Mouse (Mus musculus) embryonic facial prominence, embryonic 12.5 days (tissue): ENCODE measurements around the gene Abcd4. TPM values are rescaled to one million over a fixed set of nuclear protein-coding genes. Genes with fewer than 3 reads are reported as not detected.

ENCODE experiments used
- ATAC-seq: fragments of 200-750 bp; cut with Nextera tagmentation; 2 replicates; pipeline ENCODE4 v1.8.0; 2017; ENCODE audit not compliant: insufficient number of reproducible peaks, insufficient read depth, low FRiP score, low TSS enrichment
- H3K27ac ChIP-seq: fragments of 300-500 bp; sonication (generic); 2 replicates; pipeline ENCODE4 v1.5.1; 2016; ENCODE audit warnings: mild to moderate bottlenecking
- H3K27me3 ChIP-seq: fragments of 300-500 bp; sonication (generic); 2 replicates; pipeline ENCODE4 v1.6.1; 2016; ENCODE audit warnings: mild to moderate bottlenecking, moderate library complexity
- H3K36me3 ChIP-seq: fragments of 300-500 bp; sonication (generic); 2 replicates; pipeline ENCODE4 v1.6.1; 2016; ENCODE audit warnings: mild to moderate bottlenecking
- H3K4me1 ChIP-seq: fragments of 300-500 bp; sonication (generic); 2 replicates; pipeline ENCODE4 v1.6.1; 2016
- H3K4me2 ChIP-seq: fragments of 300-500 bp; sonication (generic); replicated peaks from 2 replicates; pipeline ENCODE4 v1.6.1; 2016; ENCODE audit warnings: mild to moderate bottlenecking, moderate library complexity
- H3K4me3 ChIP-seq: fragments of 300-500 bp; sonication (generic); 2 replicates; pipeline ENCODE4 v1.5.1; 2016; ENCODE audit warnings: mild to moderate bottlenecking
- H3K9ac ChIP-seq: fragments of 300-500 bp; sonication (generic); 2 replicates; pipeline ENCODE4 v1.6.1; 2016; ENCODE audit warnings: mild to moderate bottlenecking, moderate library complexity
- H3K9me3 ChIP-seq: fragments of 300-500 bp; sonication (generic); 2 replicates; pipeline ENCODE4 v1.6.1; 2016; ENCODE audit warnings: mild to moderate bottlenecking, moderate library complexity
- WGBS: fragments of 180-500 bp; shearing (Covaris S2); methylation state at CpG from one replicate; pipeline ENCODE4 v1.1.7; 2016; 5-methylcytosine and 5-hydroxymethylcytosine counted together
- polyA plus RNA-seq: library from polyadenylated mRNA; unstranded; fragments of >200 nt; fragmentation: Nextera tagmentation; extraction: Ambion mirVana; gene quantifications from 2 replicates; pipeline ENCODE4 v1.2.1, GENCODE M21; 2016

Gene Abcd4
- polyA plus RNA-seq, 1 experiment from 2014 or later: 16.0 TPM

DNA sequence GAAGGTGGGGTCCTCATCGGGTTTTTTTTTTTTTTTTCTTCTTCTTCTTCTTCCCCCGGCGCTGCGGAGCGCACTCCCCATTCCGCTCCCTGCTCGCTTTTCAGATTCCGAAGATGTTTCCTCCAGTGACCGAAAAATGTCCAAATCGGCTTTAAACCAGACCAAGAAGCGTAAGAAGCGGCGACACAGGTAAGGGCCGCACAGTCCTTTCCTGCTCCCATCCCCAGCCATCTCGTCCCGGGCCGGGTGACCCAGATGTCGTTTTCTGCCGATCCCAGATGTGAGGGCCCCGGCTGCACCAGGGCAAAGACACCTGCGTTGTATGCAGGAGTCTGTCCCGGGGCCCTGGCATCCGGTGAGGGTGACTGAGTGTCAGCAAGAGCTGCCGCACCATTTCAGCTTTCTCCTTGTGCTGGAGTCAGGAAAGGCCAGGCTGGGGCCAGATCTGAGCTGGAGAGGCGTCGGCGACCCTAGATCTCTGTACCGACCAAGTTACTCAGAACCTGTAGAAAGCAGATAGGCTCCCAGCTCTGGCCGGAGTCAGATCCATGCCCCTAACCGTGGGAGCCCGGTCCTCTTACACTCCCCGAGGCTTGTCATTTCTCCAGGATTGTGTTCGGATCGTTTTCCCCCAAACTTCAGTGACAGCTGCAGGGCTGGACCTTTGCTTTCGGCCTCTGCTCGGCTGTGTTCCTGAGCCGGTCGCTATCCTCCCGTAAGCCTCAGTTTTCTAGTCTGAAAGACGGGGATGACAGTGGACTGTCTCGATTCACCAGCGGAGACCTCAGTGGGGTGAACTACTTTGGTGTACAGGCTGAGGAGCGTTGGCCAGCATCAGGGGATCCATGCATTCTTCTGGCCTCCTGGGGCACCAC, 45.5 kb downstream of the Abcd4 start:
- Histone ChIP-seq H3K9ac (0 out of 2 replicates have a peak overlapping the region, but pooled peaks have one; percentile 27), H3K4me2 (peak overlapping the region; percentile 24; the same call in 1 of the 2 replicates)
- WGBS: 1% methylated on average over 43 of the region's 43 CpGs

DNA sequence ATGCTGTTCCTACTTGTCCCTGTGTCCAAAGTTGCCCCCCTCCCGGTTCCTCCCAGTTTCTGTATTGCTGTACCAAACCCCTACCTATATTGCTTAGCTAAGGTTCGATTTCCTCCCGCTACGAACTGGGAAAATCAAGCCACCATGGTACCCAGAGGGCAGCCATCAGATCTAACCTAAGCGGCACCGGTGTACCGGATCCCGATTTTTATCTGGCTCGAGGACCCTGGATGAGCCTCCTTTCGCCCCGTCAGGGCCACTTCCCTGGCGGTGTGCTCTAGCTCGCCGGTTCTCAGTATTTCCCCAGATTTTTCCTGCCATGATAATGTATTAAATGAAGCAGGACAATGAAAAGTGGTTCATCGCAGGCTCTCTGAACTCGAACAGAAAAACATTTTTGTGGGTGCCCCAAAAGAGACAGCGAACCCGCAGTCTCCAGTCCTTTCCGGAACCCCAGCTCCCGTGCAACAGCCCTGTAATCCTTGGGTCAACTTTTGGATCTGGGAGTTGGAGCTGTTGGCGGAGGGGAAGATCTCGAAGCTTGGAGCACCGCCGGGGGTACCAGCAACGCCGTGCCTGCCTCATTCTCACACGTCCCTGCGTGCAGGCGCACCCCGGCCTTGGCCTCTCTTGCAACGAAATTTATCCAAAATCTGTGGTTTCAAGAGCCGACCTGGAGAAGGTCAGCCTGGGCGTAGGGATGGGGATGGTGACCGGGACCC, 46.4 kb downstream of the Abcd4 start:
- no peak for ATAC-seq
- Histone ChIP-seq H3K4me3 (peak overlapping the region; percentile 23), H3K27ac (no peak overlapping the region), H3K4me1 (peaks cover 18% of the 10 kb centered on the region), H3K27me3 (peaks cover 91% of the 10 kb centered on the region), H3K9me3 (no peaks in the 10 kb centered on the region), H3K36me3 (no peaks in the 10 kb centered on the region), H3K9ac (no peak overlapping the region), H3K4me2 (peak overlapping the region; percentile 24)
- WGBS: 2% methylated on average over 34 of the region's 34 CpGs

More for the DNA sequence above, 45.5 kb downstream of the Abcd4 start:
- no peaks in the 10 kb centered on the region for H3K36me3 ChIP-seq
- H3K27me3 ChIP-seq: peaks cover 94% of the 10 kb centered on the region
- no peak overlapping the region for H3K27ac ChIP-seq
- ATAC-seq: no peak
- H3K4me1 ChIP-seq: peaks cover 18% of the 10 kb centered on the region
- peak overlapping the region; percentile 23 for H3K4me3 ChIP-seq
- no peaks in the 10 kb centered on the region for H3K9me3 ChIP-seq

DNA sequence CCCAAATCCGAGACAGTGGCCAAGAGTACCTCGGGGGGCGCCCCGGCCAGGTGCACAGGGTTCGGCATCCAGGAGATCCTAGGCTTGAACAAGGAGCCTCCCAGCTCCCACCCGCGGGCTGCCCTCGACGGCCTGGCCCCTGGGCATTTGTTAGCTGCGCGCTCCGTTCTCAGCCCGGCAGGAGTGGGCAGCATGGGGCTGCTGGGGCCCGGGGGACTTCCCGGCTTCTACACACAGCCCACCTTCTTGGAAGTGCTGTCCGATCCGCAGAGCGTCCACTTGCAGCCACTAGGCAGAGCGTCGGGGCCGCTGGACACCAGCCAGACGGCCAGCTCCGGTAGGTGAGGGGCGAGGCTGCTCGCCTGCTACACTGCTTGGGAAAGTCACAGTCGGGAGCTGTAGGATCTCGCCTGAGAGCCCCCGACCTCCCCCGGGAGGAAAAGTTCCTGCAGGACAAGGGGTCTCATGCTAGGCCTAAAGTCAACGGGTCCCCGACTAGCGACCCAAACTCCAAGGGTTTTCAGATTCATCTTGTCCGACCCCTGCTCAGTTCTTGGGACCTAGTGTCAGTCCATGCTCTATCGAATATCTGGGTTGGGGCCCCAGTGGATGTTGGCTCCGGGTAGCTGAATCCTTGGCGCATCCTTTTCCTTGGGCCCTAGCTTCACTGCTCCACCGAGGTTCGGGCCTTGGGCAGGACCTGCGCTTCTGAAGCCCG, 47.1 kb downstream of the Abcd4 start:
- Histone ChIP-seq H3K27me3 (peaks cover 86% of the 10 kb centered on the region), H3K36me3 (no peaks in the 10 kb centered on the region), H3K9me3 (no peaks in the 10 kb centered on the region), H3K9ac (no peak overlapping the region), H3K27ac (no peak overlapping the region), H3K4me3 (peak overlapping the region; percentile 23), H3K4me2 (peak overlapping the region; percentile 33), H3K4me1 (peaks cover 18% of the 10 kb centered on the region)
- ATAC-seq: no peak
- WGBS: 2% methylated on average over 40 of the region's 40 CpGs

DNA sequence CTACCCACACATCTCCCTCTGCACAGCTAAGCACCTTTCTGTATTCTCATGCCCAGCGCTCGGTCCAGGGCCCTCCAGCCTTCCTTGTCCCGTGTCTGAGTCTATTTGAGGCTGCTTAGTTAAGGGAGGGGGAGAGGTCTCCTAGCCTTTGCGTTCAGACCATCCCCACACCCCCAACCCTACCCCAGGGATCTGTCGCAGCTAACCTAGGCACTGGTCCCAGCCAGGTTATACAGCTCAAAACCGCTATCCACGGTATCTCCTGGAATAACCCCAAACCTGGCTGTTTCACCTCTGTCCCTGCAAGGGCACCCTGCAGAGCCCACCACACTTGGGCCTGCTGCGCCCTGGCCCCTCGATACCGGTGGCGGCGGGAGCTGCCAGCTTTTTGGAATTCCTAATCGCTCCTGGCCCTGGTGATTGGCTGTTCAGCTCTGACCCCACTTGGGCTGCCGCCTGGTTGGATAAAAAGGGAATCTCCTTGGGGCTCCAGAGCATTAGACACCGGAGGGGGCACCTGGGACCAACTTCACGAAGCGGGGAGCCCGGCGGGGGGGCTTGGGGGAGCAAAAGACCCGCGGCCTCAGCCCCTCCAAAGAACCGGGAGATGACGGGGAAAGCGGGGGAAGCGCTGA, 47.8 kb downstream of the Abcd4 start, which contains the start of gene Vsx2:
Gene Vsx2 (plus strand): TSS at position 427 of the 635 bp plus-strand sequence.
- peaks cover 18% of the 10 kb centered on the region for H3K4me1 ChIP-seq
- H3K27ac ChIP-seq: no peak within 1 kb of the TSS
- H3K36me3 ChIP-seq: no peaks in the 10 kb centered on the region
- no peak within 1 kb of the TSS for H3K9ac ChIP-seq
- 2% methylated on average over 25 of the region's 25 CpGs for WGBS
- peak within 1 kb of the TSS; percentile 23 for H3K4me3 ChIP-seq
- H3K27me3 ChIP-seq: peaks cover 79% of the 10 kb centered on the region
- no peaks in the 10 kb centered on the region for H3K9me3 ChIP-seq
- ATAC-seq: no peak; the same call in 1 of the 2 replicates
- peak within 1 kb of the TSS; percentile 33 for H3K4me2 ChIP-seq

DNA sequence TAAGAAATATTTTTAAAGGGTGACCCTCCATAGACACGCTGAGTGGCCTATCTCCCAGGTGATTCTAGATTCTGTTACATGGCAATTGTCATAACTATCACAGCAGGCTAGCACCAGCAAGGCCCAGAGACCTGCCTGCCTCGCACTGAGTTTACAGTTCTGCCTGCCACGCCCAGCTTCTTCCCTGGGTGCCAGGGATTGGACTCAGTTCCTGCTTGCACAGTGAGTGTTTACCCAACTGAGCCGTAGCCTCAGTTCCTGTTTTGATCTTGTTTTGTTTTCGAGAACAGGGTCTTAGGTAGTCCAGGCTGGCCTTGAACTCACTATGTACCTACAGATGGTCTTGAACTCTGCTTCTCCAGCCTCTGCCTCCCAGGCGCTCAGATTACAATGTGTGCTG, 49.6 kb downstream of the Abcd4 start:
- Histone ChIP-seq H3K9me3 (no peaks in the 10 kb centered on the region), H3K4me3 (no peak overlapping the region), H3K36me3 (no peaks in the 10 kb centered on the region), H3K9ac (no peak overlapping the region), H3K4me2 (no peak overlapping the region), H3K27me3 (peaks cover 69% of the 10 kb centered on the region), H3K27ac (no peak overlapping the region), H3K4me1 (peaks cover 18% of the 10 kb centered on the region)
- WGBS: 78% methylated on average over 6 of the region's 6 CpGs
- no peak for ATAC-seq

DNA sequence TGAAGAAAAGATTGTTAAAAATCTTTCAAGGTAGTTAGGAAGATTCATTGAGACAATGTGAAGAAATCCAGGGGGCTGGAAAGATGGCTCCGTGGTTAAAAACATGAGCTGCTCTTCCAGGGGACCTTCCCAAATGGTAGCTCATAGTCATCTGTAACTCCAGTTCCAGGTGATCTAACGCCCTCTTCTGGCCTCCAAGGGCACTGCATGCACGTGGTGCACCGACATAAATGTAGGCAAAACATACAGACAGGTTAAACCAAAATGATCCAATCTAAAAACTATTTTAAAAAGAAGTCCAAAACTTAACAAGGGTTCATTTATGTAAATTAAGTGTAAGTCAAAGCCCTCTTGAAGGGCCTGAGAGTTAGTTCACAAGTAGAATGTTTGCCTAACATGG, 54.7 kb downstream of the Abcd4 start:
- Histone ChIP-seq H3K27me3 (peaks cover 20% of the 10 kb centered on the region), H3K9ac (no peak overlapping the region), H3K36me3 (no peaks in the 10 kb centered on the region), H3K4me1 (no peaks in the 10 kb centered on the region), H3K9me3 (0 out of 2 replicates have a peak, but pooled peaks cover 3% of the 10 kb centered on the region), H3K4me3 (no peak overlapping the region), H3K27ac (no peak overlapping the region), H3K4me2 (no peak overlapping the region)
- WGBS: 51% methylated on average over 4 of the region's 4 CpGs
- no peak for ATAC-seq

DNA sequence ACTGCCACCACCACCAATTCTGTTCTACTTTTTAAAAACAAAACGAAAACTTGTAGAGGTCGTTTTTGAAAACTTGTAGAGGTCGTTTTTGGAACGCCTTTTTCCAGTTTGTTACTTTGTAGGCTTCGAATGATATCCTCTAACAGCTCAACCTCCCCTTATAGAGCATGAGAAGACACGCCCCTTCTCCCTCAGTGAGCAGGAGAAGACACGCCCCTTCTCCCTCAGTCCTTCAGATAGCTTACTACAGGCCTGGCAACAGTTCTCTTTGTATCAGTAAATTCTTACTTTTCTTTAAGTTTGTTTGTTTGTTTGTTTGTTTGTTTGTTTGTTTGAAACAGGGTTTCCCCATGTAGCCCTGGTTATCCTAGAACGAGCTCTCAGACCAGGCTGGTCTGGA, 62.0 kb downstream of the Abcd4 start:
- WGBS: 62% methylated on average over 8 of the region's 8 CpGs
- no peaks in the 10 kb centered on the region for H3K36me3 ChIP-seq
- H3K27ac ChIP-seq: no peak overlapping the region
- ATAC-seq: no peak
- peaks cover 5% of the 10 kb centered on the region; the same call in 1 of the 2 replicates for H3K4me1 ChIP-seq
- H3K4me2 ChIP-seq: no peak overlapping the region
- H3K9me3 ChIP-seq: 0 out of 2 replicates have a peak, but pooled peaks cover 3% of the 10 kb centered on the region
- no peak overlapping the region for H3K9ac ChIP-seq
- H3K27me3 ChIP-seq: no peaks in the 10 kb centered on the region
- no peak overlapping the region for H3K4me3 ChIP-seq

Other genes with a start within 250 kb of the Abcd4 start
- gene Entpd5, start 208.4 kb downstream of the Abcd4 start, polyA plus RNA-seq: 10.4 and 11.4 TPM in 2 replicates
- 1.5 and 2.3 TPM in 2 replicates for gene Bbof1, start 208.3 kb downstream of the Abcd4 start, polyA plus RNA-seq
- gene Rnf113a2, start 200.2 kb downstream of the Abcd4 start, polyA plus RNA-seq: 29.4 and 31.2 TPM in 2 replicates
- 32.1 and 35.2 TPM in 2 replicates for gene Aldh6a1, start 166.4 kb downstream of the Abcd4 start, polyA plus RNA-seq
- 29.8 and 30.9 TPM in 2 replicates for gene Lin52, start 166.0 kb downstream of the Abcd4 start, polyA plus RNA-seq
- 6.6 and 8.4 TPM in 2 replicates for gene Vsx2, start 47.7 kb downstream of the Abcd4 start, polyA plus RNA-seq
- gene Vrtn, start 23.6 kb upstream of the Abcd4 start, polyA plus RNA-seq: not detected in 2 replicates
- 0.12 and 0.20 TPM in 2 replicates for gene Syndig1l, start 81.4 kb upstream of the Abcd4 start, polyA plus RNA-seq
- 73.8 and 75.0 TPM in 2 replicates for gene Npc2, start 155.7 kb upstream of the Abcd4 start, polyA plus RNA-seq
- gene Isca2, start 155.8 kb upstream of the Abcd4 start, polyA plus RNA-seq: 147 and 159 TPM in 2 replicates